Mouse (Mus musculus) urinary bladder, postnatal 36 days (tissue): Measurements from ENCODE around the gene Gm17490.

Experiments used
- DNase-seq, 2 experiments: peaks; one replicate each; pipeline ENCODE4 v3.0.0; 2022; ENCODE audit warnings: low spot score in 2 of 2, mixed read lengths in 1 of 2

Gm17490 gene

DNA sequence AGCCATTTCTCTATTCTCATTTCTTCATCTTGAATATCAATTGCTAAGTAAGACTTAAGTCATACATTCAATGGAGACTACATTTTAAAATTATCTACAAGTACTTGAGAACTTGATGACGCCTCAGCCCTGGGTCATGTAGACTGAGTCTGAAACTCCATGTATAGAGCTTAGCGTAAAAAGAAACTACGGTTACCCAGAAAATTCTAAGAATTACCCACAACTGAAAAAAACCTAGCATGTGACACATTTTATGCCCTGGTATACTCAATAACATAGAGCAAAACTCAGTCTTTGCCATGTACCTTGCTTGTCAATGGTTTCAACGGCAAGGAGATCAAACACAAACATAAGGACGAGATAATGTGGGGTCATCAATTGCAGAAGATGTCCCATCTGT is at the start of gene Gm17490:
TSS of gene Gm17490 (minus strand) at position 375 of the 400 bp plus-strand sequence.
- DNase-seq, result no peak

DNA sequence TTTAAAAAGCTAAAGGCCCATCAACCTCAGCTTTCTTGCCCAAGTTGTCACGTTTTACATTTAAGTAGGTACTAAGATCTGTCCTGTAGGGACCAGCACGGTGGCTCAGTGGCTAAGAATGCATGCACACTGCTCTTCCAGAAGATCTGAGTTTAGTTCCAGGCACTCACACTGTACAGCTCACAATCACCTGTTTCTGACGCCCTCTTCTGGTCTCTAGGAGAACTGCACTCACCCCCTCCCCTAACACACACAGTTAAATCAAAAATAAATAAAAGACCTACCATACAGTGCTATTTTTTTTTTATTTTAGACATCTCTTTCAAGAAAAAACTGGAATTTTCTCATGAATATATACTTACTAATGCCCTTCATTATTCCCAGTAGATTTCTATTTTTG is 46.1 kb upstream of the Gm17490 start:
- no peak for DNase-seq

DNA sequence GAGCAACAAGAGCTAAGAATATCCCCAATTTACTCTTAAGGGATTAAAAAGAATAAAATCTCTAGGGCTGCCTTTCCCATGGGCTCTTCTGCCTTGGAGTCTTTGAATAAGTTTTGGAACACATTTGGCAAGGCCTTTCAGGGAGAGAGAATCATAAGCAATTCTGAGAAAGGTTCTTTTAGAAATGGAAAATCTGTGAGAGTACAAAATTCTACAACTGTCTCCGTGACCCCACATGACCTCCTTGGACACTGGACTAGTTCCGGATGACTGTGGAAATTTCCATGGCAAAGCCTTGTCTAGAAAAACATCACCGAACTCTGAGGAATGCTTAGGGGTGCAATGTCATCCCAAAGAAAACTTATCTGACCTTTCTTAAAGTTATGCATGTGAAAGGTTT is 39.3 kb upstream of the Gm17490 start:
- no peak for DNase-seq

DNA sequence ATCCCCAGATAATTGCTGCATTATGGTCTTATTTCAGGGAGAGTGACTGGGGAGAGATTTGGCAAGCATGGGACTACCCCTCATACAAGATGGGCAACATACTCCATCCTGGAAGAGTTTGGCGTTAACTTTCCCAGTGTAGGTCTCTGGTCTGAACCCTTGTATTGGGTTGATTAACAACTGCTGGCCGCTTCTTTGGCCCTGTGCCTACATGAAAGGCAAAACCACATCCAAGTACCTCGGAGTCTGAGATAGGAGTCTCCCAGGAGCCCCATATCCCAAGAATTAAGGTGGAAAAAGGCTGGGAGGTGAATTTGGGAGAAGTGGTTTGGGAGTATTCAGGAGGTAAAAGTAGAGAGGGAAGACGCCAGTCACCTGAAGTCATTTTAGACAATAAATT is 38.7 kb upstream of the Gm17490 start:
- DNase-seq, result no peak

DNA sequence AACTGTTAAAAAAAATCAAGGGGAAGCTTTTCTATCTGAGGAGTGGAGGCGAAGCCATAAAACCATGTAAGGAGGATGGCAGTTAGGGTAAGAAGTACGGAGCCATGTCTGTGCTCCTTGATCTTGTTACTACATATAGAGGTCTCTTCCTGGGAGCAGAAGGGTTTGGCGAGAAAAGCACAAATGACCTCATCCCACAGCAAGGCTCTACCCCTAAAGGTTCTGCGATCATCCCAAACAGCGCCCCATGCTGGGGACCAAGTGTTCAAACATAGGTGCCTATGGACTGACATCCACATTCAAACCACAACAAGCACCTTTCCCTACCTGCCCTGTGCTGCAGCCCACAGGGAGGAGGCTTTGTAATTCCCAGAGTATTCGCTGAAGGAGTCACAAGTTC is 38.3 kb upstream of the Gm17490 start:
- no peak for DNase-seq

DNA sequence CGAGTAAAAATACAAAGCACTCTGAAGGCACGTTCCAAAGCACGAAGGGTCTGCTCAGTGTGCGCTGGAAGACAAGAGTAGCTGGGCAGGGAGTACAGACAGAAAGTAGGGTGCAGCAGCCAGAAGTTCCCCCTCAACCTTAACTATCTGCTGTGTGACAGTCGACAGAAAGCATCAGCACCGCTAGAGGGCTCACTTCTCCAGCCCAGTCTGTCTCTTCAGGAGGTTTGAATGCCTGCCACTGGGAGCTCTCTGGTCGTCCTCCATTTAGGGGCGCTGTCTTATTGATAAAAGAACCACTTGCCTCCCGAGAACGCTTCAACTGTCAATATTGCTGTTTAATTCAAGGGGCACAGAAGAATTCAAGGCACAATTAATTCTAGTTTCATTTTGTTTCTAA is 37.9 kb upstream of the Gm17490 start:
- peak; percentile 64 to 78 for DNase-seq

DNA sequence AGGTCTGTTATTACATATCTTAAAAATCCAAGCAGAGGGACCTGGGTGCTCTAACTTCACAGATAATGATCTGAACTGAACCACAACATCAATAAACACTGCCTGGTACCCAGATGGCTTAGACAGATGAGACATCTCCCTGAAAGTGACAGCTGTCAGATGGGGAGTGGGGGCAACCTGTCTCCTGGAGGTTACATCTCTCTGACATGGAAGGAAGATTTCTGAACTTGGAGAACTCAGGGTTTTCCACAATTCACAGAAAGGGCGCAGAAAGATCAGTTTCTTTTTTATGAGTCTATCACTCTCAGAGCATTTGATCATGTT is 36.8 kb upstream of the Gm17490 start:
- no peak for DNase-seq

DNA sequence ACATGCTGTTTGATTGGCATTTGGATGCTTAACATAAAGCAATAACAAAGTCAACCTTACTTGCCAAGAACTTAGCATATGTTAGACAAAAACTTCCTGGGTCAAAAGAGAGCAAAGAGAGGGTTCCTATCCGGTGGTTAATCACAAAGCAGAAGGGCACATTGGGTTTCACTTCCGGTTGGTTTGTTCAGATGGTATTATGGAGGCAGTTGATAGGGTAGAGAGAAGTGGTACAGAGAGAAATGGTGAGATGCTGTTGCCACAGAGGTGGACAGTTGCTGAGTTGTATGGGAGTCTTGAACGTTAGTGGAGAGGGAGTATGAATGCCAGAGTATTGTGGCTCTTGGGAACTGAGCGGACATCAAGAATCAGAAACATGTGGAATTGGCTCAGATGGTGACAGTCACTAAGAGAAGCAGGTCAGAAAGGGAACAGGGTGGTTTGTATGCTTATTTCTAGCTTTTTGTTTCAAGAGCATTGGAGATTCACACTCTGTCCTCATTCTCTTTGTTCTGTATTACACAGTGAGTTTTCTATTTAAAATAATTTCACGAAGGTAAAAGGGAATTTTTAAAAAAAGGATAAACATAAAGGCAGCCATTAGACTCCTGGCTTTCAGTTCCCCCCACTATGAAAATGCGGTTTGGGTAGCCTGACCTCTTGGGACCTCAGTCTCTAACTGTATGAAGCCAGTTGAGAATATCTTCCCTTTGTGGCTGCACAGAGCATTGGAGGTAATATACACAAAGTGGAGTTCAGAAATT is 36.3 kb upstream of the Gm17490 start:
- no peak for DNase-seq

DNA sequence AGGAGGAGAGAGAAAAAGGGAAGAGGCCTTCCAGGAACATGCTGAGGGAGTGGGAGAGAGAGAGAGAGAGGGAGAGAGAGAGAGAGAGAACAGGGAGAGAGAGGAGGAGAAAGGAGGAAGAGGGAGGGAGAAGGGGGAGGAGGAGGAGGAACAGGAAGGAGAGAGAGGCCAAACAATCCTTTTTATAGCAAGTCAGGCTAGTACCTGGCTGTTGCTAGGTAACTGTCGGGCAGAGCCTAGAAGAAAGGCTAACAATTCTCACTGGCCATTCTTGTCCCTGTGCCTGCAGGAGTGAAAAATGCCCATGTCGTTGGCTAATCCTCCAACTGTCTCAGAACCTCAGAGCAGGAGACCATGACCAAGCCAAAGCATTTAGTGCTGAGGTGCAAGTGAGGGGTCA is 33.2 kb upstream of the Gm17490 start:
- no peak for DNase-seq

DNA sequence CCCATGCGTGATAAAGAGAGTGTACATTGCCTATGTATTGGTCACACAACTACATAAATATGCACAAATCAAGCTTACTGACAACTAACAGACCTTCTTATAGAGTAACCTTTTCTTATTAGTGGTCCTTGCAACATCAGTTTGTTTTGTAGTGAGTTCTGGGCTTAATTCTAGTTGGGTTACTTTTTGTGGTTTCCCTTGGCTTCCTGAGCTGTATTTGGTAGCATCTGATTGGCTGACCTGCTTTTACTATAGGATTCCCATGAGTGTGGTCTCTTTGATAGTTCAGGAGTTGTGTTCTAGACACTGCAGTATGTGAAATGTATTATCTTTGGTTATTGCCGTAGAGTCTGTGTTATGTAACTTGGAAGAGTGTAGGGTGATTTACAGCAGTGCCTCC is 31.5 kb upstream of the Gm17490 start:
- DNase-seq, result no peak

DNA sequence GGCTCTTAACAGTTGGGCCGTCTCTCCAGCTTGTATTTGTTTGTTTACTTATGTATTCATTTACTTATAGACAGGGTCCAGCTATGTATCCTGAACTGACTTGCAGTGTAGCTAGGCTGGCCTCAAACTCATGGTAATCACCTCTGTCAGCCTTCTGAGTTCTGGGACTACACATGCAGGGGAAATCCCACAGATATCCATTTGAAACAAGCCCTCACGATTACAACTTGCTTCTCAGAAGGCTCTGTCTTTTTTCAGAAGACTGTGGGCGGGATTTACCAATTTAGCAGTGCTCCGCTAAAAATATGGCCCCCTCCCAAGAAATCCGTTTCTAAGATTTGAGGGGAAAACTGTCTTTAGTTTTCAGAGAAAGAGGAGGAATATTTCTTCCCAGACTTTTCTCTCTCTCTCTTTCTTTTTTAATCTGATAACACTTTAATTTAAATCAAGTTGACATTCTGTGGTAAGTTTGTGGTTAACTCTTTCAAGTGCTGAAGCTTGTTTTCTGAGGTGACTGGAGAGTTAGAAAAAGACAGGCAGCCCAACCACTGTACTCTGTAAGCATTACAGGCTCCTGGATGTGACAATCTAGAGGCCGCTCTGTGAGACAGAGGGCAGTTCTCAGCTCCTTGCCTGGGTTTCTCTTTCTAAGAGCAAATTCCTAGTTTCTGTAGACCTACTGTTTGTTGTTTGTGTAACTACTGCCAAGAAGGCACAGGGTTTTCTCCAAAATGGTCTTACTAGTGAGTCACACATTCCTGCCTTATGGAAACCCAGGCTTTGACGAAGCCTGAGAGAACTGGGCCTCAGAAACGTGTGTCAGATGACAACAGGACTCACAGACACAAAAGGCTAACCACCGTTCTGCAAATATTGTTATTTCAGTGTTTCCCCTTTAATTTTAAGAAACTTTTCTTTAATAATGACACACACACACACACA is 29.2 kb upstream of the Gm17490 start:
- DNase-seq, result no peak

DNA sequence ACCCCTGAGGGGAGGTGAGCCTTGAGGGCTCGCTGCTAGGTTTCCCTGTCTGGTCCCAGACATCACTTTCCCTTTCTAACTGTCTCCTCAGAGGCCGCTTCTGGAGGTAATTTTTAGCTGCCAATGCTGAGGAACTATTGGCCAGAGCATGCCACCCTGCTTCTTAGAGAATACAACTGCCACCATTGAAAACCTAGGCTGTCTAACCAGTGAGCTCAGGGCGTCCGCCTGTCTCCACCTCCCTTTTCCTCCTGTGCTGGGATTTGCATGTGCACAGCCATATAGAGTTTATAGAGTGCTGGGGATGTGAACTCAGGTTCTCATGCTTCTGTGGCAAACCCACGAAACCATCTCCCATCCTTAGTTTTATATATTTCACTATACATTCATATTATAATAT is 27.7 kb upstream of the Gm17490 start:
- no peak for DNase-seq

DNA sequence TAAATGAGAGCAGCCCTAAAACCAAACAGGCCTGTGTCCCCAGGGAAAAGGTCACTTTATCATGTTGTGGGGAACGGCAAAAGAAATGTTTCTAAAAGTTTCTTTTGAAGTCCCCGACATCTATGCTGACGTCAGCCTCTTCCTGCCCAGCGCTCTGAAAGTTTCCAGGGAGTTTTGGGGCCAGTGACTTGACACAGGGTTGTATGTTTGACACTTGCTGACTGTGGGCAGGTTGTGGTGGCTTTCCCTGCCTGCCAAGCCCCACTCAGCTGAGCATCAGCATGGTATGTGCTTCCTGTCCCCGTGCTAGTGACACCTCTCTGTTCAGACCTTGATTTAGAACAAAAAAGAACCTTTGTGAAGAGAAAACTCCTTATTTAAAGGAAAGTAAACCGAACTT is 27.3 kb upstream of the Gm17490 start:
- no peak for DNase-seq

DNA sequence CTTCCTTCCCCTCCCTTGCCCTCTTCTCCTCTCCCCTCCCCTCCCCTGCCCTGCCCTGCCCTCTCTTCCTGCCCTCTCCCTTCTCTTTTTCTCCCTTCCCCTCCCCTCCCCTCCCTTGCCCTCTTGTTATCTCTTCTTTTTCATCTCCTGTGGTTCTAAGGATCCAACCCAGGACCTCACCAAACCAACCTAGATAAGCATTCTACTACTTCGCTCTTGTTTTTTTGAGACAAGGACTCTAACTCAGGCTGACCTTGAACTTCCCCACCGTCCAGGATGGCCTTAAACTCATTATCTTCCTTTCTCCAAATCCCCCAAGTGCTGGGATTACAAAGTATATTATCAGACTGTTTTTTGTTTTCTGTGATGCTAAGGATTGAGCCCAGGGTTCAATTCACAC is 26.7 kb upstream of the Gm17490 start:
- DNase-seq, result no peak

DNA sequence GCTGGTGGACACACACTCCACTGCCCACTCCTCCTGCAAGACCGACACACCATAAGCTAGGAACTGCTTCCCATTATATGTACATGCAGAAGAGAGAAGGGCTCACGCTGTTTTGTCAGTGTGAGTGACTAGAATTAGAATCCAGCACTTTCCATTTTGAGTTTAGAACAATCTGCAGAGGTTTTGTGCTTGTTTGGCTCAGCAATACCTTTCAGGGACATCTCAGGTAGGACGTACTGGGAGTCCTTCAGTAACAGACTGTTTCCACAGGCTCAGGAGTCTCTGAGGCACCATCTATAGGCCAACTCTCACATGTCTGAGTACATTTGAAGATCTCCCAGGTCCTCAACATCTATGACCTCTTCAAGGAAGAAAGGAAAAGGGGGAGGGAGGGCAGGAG is 26.1 kb upstream of the Gm17490 start:
- DNase-seq, result no peak

DNA sequence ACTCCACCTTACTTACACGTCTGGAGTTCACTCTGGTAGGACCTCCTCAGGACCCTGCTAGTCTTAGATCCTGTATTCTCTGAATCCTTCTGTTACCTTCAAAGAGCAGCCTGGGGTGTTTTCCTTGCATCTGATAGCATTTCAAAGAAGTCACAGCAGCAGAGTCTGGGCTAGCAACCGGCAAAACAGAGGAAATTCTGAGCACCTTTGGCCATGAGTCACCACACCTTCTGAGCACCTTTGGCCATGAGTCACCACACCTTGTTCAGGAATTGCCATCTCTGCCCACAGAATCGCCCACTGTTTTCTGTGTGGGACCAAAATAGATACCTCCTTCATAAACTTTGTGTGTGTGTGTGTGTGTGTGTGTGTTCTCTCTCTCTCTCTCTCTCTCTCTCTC is 25.4 kb upstream of the Gm17490 start:
- no peak for DNase-seq

DNA sequence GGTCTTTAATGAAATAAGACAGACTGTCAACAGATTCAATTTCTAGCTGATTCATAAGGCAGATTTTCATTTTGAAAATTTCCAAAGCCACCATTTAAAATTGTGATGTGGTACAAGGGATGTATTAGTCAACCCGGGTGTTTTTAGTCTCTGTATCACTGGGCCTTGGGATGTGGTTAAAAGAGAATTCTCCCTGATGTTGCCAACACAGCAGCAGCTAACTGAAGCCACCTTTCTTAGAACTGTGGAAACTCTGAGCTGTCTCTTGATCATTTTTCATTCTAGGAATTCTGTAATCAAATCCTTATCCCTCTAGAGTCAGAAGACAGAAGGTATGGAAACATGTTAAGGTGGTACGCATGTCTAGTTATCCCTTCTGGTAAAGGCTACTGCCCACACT is 19.2 kb upstream of the Gm17490 start:
- DNase-seq, result no peak

DNA sequence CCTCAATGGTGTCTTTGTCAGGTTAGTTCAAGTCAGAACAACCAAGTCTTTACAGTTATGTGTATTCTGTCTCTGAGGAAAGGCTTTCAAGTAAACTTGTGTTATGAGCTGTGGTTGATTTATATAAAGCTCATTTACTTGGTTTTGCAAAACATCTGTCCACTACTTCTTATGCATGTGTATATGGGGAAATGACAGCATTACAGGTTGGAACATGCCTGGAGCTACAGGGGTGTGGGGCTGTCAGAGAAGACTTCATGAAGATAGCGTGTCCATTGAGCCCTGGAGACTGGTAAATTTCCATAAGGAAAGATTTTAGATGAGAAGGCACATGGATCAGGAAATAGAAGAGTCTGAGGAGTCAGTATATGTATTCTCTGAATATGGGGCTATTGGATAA is 18.0 kb upstream of the Gm17490 start:
- no peak for DNase-seq

DNA sequence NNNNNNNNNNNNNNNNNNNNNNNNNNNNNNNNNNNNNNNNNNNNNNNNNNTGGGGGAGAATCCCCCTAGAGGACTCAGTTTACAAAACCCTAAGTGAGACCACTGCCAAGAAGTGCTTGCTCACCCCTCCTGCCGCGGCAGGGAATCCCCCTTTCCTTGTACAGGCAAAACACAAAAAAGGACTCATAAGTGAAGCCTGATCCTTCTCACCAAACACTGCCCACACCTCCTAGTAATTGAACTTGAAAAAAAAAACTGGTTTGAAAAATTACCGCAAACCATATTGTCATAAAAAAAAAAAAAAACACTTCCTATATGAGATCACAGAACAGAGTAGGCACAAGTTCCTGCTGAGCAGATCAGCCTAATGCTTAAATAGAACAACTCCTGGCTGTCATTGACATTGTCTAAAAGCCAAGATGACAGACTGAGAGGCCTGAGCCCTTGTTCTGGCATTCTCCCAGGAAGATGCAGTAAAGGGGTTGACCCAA is 16.4 kb upstream of the Gm17490 start, which contains the start of gene Il2ra:
TSS of gene Il2ra (plus strand) at position 357 of the 491 bp plus-strand sequence.
- no peak for DNase-seq

DNA sequence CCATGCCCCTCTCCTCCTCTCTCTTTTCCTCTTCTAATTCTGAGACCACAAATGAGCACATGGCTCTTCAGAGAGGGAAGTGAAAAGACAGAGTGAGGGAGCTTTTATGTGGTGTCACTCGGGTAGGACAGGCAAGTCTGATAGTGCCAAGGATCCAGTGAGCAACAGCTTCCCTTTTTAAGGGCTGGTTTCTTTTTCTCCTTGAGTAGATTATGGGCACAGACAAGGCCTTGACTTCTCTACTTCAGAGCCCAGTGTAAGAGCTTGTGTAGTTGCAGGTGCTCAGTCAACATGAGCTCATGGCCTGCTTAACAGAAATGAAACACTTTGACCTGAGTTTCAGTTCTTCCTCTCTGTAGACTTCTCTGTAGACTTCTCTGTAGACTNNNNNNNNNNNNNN is 11.1 kb upstream of the Gm17490 start:
- DNase-seq, result no peak

DNA sequence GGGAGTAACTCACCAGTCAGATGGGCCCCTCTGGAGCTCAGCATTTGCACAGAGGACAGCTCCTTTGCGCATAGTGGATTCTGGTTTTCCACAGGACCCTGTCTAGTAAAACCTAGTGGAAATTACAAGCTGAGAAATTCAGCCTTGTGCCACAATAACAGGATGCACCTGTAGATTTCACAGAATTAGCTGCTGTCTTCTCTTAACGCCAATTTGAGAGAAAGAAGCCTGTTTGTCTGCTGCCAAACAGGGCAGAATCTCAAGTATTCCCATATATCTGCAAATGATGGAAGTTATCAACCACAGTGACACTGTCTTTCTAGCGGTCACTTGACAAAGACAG is 10.0 kb upstream of the Gm17490 start:
- DNase-seq, result no peak

DNA sequence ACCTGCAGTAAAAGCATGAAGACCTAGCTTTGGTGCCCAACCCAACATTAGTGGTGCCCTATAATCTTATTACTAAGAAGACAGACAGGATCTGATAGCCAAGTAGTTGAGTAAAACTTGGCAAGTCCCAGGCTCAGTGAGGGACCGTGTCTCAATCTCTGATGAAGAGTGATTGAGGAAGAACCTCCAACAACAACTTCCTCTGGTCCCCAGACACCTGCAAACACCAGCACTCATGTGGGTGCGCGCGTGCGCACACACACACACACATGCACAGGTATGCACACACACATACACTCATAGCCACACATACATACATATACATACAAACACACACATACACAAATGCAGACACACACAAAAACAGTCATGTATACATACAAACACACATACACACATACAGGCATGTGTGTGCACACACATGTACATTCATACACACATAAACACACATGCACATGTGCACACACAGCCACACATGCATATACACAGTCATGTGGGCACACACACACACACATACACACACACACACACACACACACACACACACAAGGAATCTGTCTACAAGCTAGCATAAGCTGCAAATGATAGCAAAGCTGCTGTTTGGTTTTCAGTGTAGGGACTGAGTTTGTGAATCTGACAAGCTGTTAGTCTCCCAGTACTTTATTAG is 9.5 kb upstream of the Gm17490 start:
- DNase-seq, result no peak

DNA sequence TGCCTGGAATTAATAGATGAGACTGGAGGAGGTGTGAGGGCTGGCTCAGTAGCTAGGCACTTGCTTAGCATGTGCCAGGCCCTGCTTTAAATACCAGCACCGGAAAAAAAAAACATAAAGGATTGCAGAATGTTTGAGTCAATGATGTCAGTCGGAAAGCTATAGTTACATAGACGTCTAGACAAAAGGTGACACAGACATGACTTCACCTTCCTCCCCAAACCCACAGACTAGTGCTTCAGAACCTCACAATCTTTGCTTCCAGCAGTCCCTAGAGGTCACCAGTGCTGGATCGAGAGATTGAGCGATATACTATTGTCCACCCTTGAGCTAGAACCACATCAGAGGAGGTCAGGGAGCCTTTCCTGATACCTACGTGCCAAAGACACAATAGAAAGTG is 9.0 kb upstream of the Gm17490 start:
- DNase-seq, result no peak
